Mouse (Mus musculus) kidney, postnatal 0 days (tissue): Measurements from ENCODE around the gene Nudt1. TPM values are rescaled to one million over a fixed set of nuclear protein-coding genes. Genes with fewer than 3 reads are reported as not detected.

Experiments used
- ATAC-seq: fragments of 200-750 bp; cut with Nextera tagmentation; replicated peaks from 2 replicates; pipeline ENCODE4 v1.8.0; 2017; ENCODE audit warnings: low read depth, moderate number of reproducible peaks, moderate TSS enrichment, moderate library complexity; ENCODE audit not compliant: low FRiP score
- DNase-seq: peaks from one replicate; pipeline ENCODE4 v3.0.0-alpha.2; 2016; ENCODE audit warnings: low spot score
- H3K27ac ChIP-seq: fragments of 300-500 bp; sonication (generic); 2 replicates; pipeline ENCODE4 v1.5.1; 2014; ENCODE audit warnings: mild to moderate bottlenecking
- H3K27me3 ChIP-seq: fragments of 300-500 bp; sonication (generic); 2 replicates; pipeline ENCODE4 v1.6.1; 2014; ENCODE audit warnings: low read length, mixed read lengths; ENCODE audit not compliant: insufficient read depth
- H3K36me3 ChIP-seq: fragments of 300-500 bp; sonication (generic); 2 replicates; pipeline ENCODE4 v1.6.1; 2014; ENCODE audit warnings: low read length, mixed read lengths; ENCODE audit not compliant: insufficient read depth
- H3K4me1 ChIP-seq: fragments of 300-500 bp; sonication (generic); replicated peaks from 2 replicates; pipeline ENCODE4 v1.6.1; 2014; ENCODE audit warnings: antibody characterized with exemption, low read length, mixed read lengths; ENCODE audit not compliant: insufficient read depth
- H3K4me2 ChIP-seq: fragments of 300-500 bp; sonication (generic); 2 replicates; pipeline ENCODE4 v1.6.1; 2014; ENCODE audit warnings: mild to moderate bottlenecking, low read length, moderate library complexity, mixed read lengths
- H3K4me3 ChIP-seq: fragments of 300-500 bp; sonication (generic); replicated peaks from 2 replicates; pipeline ENCODE4 v1.5.1; 2014; ENCODE audit warnings: low read depth, low read length
- H3K9ac ChIP-seq: fragments of 300-500 bp; sonication (generic); 2 replicates; pipeline ENCODE4 v1.6.1; 2014; ENCODE audit warnings: low read depth, low read length
- H3K9me3 ChIP-seq: fragments of 300-500 bp; sonication (generic); replicated peaks from 2 replicates; pipeline ENCODE4 v1.6.1; 2016; ENCODE audit warnings: low read length, inconsistent platforms, mixed read lengths
- CTCF ChIP-seq: IDR thresholded peaks from 2 replicates; pipeline ENCODE4 v1.5.1; 2016; ENCODE audit warnings: antibody characterized with exemption, low read depth, mild to moderate bottlenecking, moderate library complexity
- WGBS: fragments of 180-500 bp; shearing (Covaris S2); extraction: QIAGEN DNeasy Blood & Tissue Kit; methylation state at CpG from one replicate; pipeline ENCODE4 v1.1.7; 2014; 5-methylcytosine and 5-hydroxymethylcytosine counted together
- polyA plus RNA-seq: library from polyadenylated mRNA; unstranded; fragments of >200 nt; fragmentation: Nextera tagmentation; extraction: Ambion mirVana; gene quantifications from 2 replicates; pipeline ENCODE4 v1.2.1, GENCODE M21; 2015

Gene Nudt1
- polyA plus RNA-seq, 1 experiment from 2014 or later = 39.9 TPM

- H3K4me3 ChIP-seq = no peak overlapping the region
- no peaks in the 10 kb centered on the region for H3K36me3 ChIP-seq
- no peak for DNase-seq
- no peaks in the 10 kb centered on the region for H3K27me3 ChIP-seq
- no peaks in the 10 kb centered on the region for H3K9me3 ChIP-seq
- H3K4me2 ChIP-seq = no peak overlapping the region
- peak overlapping the region; percentile 78 for H3K27ac ChIP-seq
- H3K9ac ChIP-seq = no peak overlapping the region
- H3K4me1 ChIP-seq = peaks cover 36% of the 10 kb centered on the region
- 85% methylated on average over 1 of the region's 1 CpGs for WGBS
- no peak for ATAC-seq
- peak; percentile 17; the same call in 1 of the 2 replicates for TF ChIP-seq CTCF
Observed at GRCm38 (mm10) chr5:140384462-140384861, 63.0 kb downstream of the Nudt1 start.

GRCm38 (mm10) chr5:140387236-140387635, 65.8 kb downstream of the Nudt1 start:
- ATAC-seq (no peak), DNase-seq (no peak)
- no peak overlapping the region for H3K4me3 ChIP-seq
- no peak overlapping the region for H3K27ac ChIP-seq
- peaks cover 34% of the 10 kb centered on the region for H3K4me1 ChIP-seq
- no peaks in the 10 kb centered on the region for H3K9me3 ChIP-seq
- H3K9ac ChIP-seq = 0 out of 2 replicates have a peak overlapping the region, but pooled peaks have one; percentile 8
- no peaks in the 10 kb centered on the region for H3K27me3 ChIP-seq
- no peak for TF ChIP-seq CTCF
- peak overlapping the region; percentile 96; the same call in 1 of the 2 replicates for H3K4me2 ChIP-seq
- H3K36me3 ChIP-seq = no peaks in the 10 kb centered on the region
- 53% methylated on average over 7 of the region's 7 CpGs for WGBS

Other genes with a start within 250 kb of the Nudt1 start
- gene Mad1l1, start 104 bp upstream of the Nudt1 start, polyA plus RNA-seq = 25.8 and 31.5 TPM in 2 replicates
- 17.2 and 17.3 TPM in 2 replicates for gene Mrm2, start 10.2 kb downstream of the Nudt1 start, polyA plus RNA-seq
- 28.8 and 31.8 TPM in 2 replicates for gene Snx8, start 67.6 kb downstream of the Nudt1 start, polyA plus RNA-seq
- 77.9 and 88.6 TPM in 2 replicates for gene Eif3b, start 97.7 kb downstream of the Nudt1 start, polyA plus RNA-seq
- gene Gm4869, start 124.0 kb downstream of the Nudt1 start, polyA plus RNA-seq = not detected in 2 replicates
- gene Chst12, start 183.9 kb downstream of the Nudt1 start, polyA plus RNA-seq = 14.5 and 15.6 TPM in 2 replicates
- not detected in 2 replicates for gene Grifin, start 243.4 kb downstream of the Nudt1 start, polyA plus RNA-seq